Comparison of ENCODE assay signal across 16 mouse cellular contexts in genomic region chr10:39532823-39533222, GRCm38 (mm10).
A peak's percentile ranks its signal among the peaks of the same experiment; 100 is the strongest.
DNase-seq lines count a peak whose midpoint lies in the region; ATAC-seq and TF ChIP-seq lines count a peak whose summit lies in the region.
"Had no signal": no experiment of that assay in that cellular context is flagged by ENCODE, and none has a peak within 500 bp of the region (broad histone marks: within the 10 kb centered on the region; RNA-seq: fewer than 3 reads in every experiment).

No protein-coding gene starts in this region.

- no peak overlapping the region for H3K4me3 ChIP-seq in lung, embryonic 15.5 days
- H3K4me3 ChIP-seq in embryonic facial prominence, embryonic 11.5 days (ENCODE audit: low read depth, low read length) = no peak overlapping the region
- H3K4me3 ChIP-seq in hindbrain, postnatal 0 days (ENCODE audit: low read length) = no peak overlapping the region
- H3K4me3 ChIP-seq: intestine, embryonic 15.5 days; liver, embryonic 12.5 days; stomach, embryonic 15.5 days had no signal

- no peak for TF ChIP-seq CTCF in hindbrain, postnatal 0 days (IDR thresholded peaks at IDR 0.05; ENCODE audit: low read depth)

- no peaks in the 10 kb centered on the region for H3K27me3 ChIP-seq in lung, embryonic 15.5 days
- H3K27me3 ChIP-seq in embryonic facial prominence, embryonic 11.5 days (ENCODE audit: control insufficient read depth, insufficient read depth, low read length) = no peaks in the 10 kb centered on the region
- H3K27me3 ChIP-seq in hindbrain, postnatal 0 days (ENCODE audit: insufficient read depth, low read length) = no peaks in the 10 kb centered on the region
- H3K27me3 ChIP-seq: intestine, embryonic 15.5 days; liver, embryonic 12.5 days; stomach, embryonic 15.5 days had no signal

- WGBS in lung, embryonic 15.5 days = 55% methylated on average over 7 of the region's 7 CpGs
- 41% methylated on average over 7 of the region's 7 CpGs for WGBS in embryonic facial prominence, embryonic 11.5 days
- 49% methylated on average over 7 of the region's 7 CpGs for WGBS in hindbrain, postnatal 0 days

- no peak for ATAC-seq in lung, embryonic 15.5 days (ENCODE audit: borderline replicate concordance, extremely low read depth, low FRiP score, low TSS enrichment)
- ATAC-seq in embryonic facial prominence, embryonic 11.5 days (replicated peaks; ENCODE audit: insufficient number of reproducible peaks, low FRiP score, low TSS enrichment, low read depth) = no peak
- ATAC-seq in hindbrain, postnatal 0 days = no peak
- ATAC-seq: intestine, embryonic 15.5 days; liver, embryonic 12.5 days had no signal

- H3K9me3 ChIP-seq in lung, embryonic 15.5 days = no peaks in the 10 kb centered on the region
- H3K9me3 ChIP-seq in embryonic facial prominence, embryonic 11.5 days (replicated peaks; ENCODE audit: control insufficient read depth, low read length) = no peaks in the 10 kb centered on the region
- no peaks in the 10 kb centered on the region for H3K9me3 ChIP-seq in hindbrain, postnatal 0 days (ENCODE audit: low read length)
- H3K9me3 ChIP-seq: intestine, embryonic 15.5 days; liver, embryonic 12.5 days; stomach, embryonic 15.5 days had no signal

- peaks cover 72% of the 10 kb centered on the region for H3K4me1 ChIP-seq in lung, embryonic 15.5 days
- peaks cover 8% of the 10 kb centered on the region for H3K4me1 ChIP-seq in embryonic facial prominence, embryonic 11.5 days (ENCODE audit: control insufficient read depth, insufficient read depth, low read length)
- H3K4me1 ChIP-seq in hindbrain, postnatal 0 days (ENCODE audit: insufficient read depth, low read length) = peaks cover 24% of the 10 kb centered on the region
- H3K4me1 ChIP-seq: liver, embryonic 12.5 days had no signal

- peak overlapping the region; percentile 46; the same call in 1 of the 2 replicates for H3K27ac ChIP-seq in lung, embryonic 15.5 days
- no peak overlapping the region for H3K27ac ChIP-seq in embryonic facial prominence, embryonic 11.5 days (replicated peaks; ENCODE audit: low read depth, low read length)
- peak overlapping the region; percentile 2; the same call in 1 of the 2 replicates for H3K27ac ChIP-seq in hindbrain, postnatal 0 days
- H3K27ac ChIP-seq: liver, embryonic 12.5 days had no signal

- 0 out of 2 replicates have a peak, but pooled peaks cover 3% of the 10 kb centered on the region for H3K36me3 ChIP-seq in lung, embryonic 15.5 days
- H3K36me3 ChIP-seq in embryonic facial prominence, embryonic 11.5 days (replicated peaks; ENCODE audit: control insufficient read depth, insufficient read depth, low read depth, low read length) = no peaks in the 10 kb centered on the region; the same call in 1 of the 2 replicates
- H3K36me3 ChIP-seq in hindbrain, postnatal 0 days (ENCODE audit: insufficient read depth, low read length) = peaks cover 9% of the 10 kb centered on the region; the same call in 1 of the 2 replicates
- H3K36me3 ChIP-seq: intestine, embryonic 15.5 days; stomach, embryonic 15.5 days had no signal

- H3K9ac ChIP-seq in lung, embryonic 15.5 days = no peak overlapping the region
- H3K9ac ChIP-seq in embryonic facial prominence, embryonic 11.5 days (replicated peaks; ENCODE audit: low read length) = no peak overlapping the region
- no peak overlapping the region for H3K9ac ChIP-seq in hindbrain, postnatal 0 days (replicated peaks; ENCODE audit: low read length)
- H3K9ac ChIP-seq: intestine, embryonic 15.5 days; liver, embryonic 12.5 days; stomach, embryonic 15.5 days had no signal

- no peak for DNase-seq in lung, postnatal 10 days
- peak; percentile 16 for DNase-seq in R1 (ENCODE audit: low read depth, low spot score)
- peak; percentile 32 for DNase-seq in embryonic facial prominence, embryonic 11.5 days (ENCODE audit: low spot score)
- no peak for DNase-seq in hindbrain, postnatal 0 days (ENCODE audit: low spot score)
- DNase-seq in left cerebral cortex, adult 9 months (ENCODE audit: low spot score in 2 of 2) = no peak
- no peak for DNase-seq in urinary bladder, postnatal 36 days (ENCODE audit: low spot score in 2 of 2)
- DNase-seq: cerebellum, postnatal 10 days; heart, postnatal 14 days; left cerebral cortex, postnatal 4 days; right cerebral cortex, postnatal 14 days; thymus, adult 2 months had no signal

- no peak overlapping the region for H3K4me2 ChIP-seq in lung, embryonic 15.5 days
- H3K4me2 ChIP-seq in embryonic facial prominence, embryonic 11.5 days (ENCODE audit: low read depth, low read length) = no peak overlapping the region
- H3K4me2 ChIP-seq in hindbrain, postnatal 0 days (ENCODE audit: low read depth, low read length) = no peak overlapping the region
- H3K4me2 ChIP-seq: heart, embryonic 11.5 days; intestine, embryonic 15.5 days; liver, embryonic 12.5 days; stomach, embryonic 15.5 days had no signal

Comparison
In these comparisons a context has a peak if more than half of its experiments do, and no peak if none do; other contexts are left out.
1. DNase-seq: peak in R1 (single experiment) and embryonic facial prominence, embryonic 11.5 days (single experiment); none in lung, postnatal 10 days (single experiment), hindbrain, postnatal 0 days (single experiment), left cerebral cortex, adult 9 months (0 of 2) and urinary bladder, postnatal 36 days (0 of 2).